ENCODE assay signal across 17 mouse cellular contexts in genomic region chr16:87225595-87225994, GRCm38 (mm10).
"Had no signal": no experiment of that assay in that cellular context is flagged by ENCODE, and none has a peak within 500 bp of the region (broad histone marks: within the 10 kb centered on the region; RNA-seq: fewer than 3 reads in every experiment).

No protein-coding gene starts in this region.

- H3K4me3 ChIP-seq: intestine, embryonic 15.5 days; kidney, embryonic 15.5 days; left cerebral cortex, adult 2 months; limb, embryonic 12.5 days; liver, embryonic 12.5 days; liver, embryonic 15.5 days had no signal

- H3K4me2 ChIP-seq: intestine, embryonic 15.5 days; kidney, embryonic 15.5 days; limb, embryonic 12.5 days; liver, embryonic 12.5 days; liver, embryonic 15.5 days; midbrain, embryonic 11.5 days had no signal

- DNase-seq: kidney, adult 11 months; kidney, adult 8-10 months; kidney, postnatal 10 days; kidney, postnatal 36 days; layer of hippocampus, postnatal 36 days; liver; lung, adult 2 months; midbrain, embryonic 14.5 days; right cerebral cortex, postnatal 4 days; thymus, postnatal 25 days had no signal

- H3K4me1 ChIP-seq: intestine, embryonic 15.5 days; kidney, embryonic 15.5 days; limb, embryonic 12.5 days; liver, embryonic 12.5 days; liver, embryonic 15.5 days had no signal

- H3K27ac ChIP-seq: intestine, embryonic 15.5 days; kidney, embryonic 15.5 days; left cerebral cortex, adult 2 months; limb, embryonic 12.5 days; liver, embryonic 12.5 days; liver, embryonic 15.5 days had no signal

- ATAC-seq: intestine, embryonic 15.5 days; liver, embryonic 12.5 days had no signal

- H3K9me3 ChIP-seq: intestine, embryonic 15.5 days; kidney, embryonic 15.5 days; liver, embryonic 15.5 days had no signal

- H3K36me3 ChIP-seq: intestine, embryonic 15.5 days; kidney, embryonic 15.5 days; limb, embryonic 12.5 days; liver, embryonic 12.5 days; liver, embryonic 15.5 days had no signal

- H3K27me3 ChIP-seq: intestine, embryonic 15.5 days; kidney, embryonic 15.5 days; limb, embryonic 12.5 days; liver, embryonic 12.5 days; liver, embryonic 15.5 days had no signal

- H3K9ac ChIP-seq: intestine, embryonic 15.5 days; kidney, embryonic 15.5 days; limb, embryonic 12.5 days; liver, embryonic 12.5 days; liver, embryonic 15.5 days had no signal
